Mouse (Mus musculus) retina, postnatal 7 days (tissue): ENCODE data around the gene Kif2c.

Experiments
- DNase-seq: peaks from one replicate; pipeline ENCODE4 v3.0.0-alpha.2; 2012; ENCODE audit warnings: low read depth, low spot score

The Kif2c gene

DNA sequence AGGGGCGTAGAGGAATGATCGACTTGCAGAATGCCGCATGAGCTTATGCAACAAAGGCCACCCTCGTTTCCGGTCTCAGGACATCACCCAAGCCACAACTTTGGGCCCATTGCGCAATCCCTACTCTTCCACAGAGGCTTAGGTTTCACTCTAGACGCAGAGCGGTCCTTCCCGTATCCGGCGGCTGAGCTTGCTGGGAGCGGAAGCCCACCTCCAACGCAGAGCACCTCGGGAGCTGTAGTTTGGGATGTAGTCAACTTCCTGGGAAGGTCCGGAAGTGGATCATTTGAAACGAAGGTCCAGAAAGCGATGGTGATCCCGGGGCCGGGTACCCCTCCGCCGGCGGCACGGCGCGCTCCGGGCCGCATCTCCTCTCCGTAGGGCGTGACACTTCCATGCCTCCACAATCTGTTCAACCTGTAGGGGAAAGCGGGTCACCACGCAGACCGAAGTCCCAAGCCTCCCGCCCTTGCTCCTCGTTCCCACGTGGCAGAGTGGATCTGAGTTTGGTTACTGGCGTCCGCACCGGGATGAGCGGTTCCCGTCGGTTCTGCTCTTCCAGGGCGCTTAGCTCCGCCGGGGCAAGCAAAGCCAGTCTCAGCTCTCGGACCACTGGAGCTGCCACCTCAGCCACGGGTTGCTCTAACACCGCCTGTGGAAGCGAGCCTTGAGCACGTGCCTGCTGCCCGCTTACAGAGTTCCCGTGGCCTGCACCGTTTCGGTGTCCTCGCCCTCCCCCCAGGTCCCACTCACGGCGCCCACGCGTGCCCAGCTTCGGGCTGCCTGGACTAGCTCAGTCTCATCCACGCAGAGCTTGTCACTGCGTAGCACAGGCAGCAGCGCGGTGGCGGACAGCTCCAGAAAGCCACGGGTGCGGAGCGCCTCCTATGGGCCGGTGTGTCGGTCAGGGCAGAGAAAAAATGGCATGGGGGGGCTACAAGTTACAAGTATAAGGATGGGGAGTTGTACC lies 61.7 kb downstream of the Kif2c start:
- peak; percentile 86 for DNase-seq

DNA sequence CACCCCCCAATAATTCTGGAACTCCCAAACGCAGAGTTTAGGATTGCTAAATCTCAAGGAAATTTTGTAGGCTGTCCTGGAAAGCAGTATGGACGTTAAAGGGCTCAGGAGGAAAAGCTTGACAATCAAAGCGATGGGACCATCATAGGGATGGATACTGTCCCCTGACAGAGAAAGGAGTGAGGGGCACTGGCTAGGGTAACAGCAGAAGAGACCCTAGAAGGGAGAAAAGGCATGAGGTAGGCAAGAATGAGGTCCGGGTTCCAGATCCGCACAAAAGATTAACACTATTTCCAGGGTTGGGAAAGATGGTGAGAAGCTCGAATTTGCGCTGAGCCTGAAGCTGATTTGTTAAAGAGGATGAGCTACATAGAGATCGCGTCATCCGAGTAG lies 62.4 kb downstream of the Kif2c start:
- DNase-seq, result no peak

DNA sequence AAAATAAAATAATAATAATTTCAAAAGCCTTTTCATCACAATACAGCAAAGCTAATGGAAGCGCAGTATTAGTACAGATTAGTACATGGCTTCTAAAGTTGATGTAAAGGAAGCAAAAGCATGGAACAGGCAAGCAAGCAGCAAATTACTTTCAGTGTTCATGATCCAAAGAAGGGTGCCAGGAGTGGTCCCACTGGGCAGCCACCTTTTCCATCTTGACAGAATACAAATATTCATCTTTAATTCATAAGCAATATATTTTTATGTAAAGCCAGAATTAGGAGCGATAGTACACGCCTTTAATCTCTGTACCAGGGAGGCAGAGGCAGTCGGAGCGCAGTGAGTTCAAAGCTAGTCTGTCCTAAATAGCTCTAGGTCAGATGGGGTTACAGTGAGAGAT lies 62.8 kb downstream of the Kif2c start:
- no peak for DNase-seq

DNA sequence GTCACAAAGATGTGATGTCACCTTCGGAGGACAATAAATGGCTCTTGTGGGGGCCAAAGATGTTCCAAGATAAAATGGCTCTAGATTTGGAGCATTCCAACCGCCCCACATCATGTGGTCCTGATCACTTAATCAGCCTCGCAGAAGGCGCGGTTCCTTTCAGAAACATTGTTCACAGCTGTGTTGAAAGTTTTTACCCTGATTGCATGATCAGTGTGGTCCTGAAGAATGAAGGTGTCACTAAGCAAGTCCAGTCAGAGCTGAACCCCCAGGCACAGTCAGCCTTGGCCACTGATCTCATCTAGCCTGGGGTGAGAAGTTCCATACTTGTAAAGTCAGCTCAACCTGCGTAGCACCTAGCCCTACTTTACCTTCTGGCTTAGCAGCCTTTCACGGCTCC lies 64.5 kb downstream of the Kif2c start:
- DNase-seq, result no peak

DNA sequence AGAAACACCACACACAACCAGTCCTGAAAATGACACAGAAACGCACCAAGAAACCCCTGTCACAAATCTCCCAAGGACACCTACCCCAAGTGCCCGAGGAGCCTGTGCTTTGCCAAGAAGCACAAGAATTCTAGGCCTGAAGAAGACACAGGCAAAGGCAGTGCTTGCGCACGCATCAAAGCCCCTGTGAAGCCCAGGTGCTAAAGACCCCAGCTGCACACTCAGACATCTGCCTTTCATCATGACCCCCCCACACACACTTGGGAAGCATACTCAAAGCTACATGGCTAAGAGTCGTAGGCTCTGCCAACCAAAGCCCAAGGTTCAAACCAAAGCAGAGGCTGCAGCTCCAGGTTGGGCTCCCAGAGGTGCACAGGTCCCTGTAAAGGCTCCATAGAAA lies 66.8 kb downstream of the Kif2c start:
- DNase-seq, result no peak

DNA sequence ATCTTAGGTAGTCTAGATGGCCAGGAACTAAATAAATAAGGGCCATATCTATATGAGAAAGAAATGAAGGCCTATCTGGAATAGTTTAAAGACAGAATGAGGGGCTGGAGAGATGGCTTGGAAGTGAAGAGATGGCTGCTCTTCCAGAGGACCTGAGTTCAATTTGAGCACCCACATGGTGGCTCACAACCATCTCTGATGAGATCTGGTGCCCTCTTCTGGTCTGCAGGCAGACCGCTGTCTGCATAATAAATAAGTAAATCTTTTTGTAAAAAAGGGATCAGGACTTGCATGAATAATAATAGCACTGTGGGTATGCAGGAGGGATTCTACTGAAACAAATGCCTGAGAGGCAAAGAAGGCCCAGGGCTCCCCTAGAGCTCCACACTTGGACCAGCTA lies 69.2 kb downstream of the Kif2c start:
- no peak for DNase-seq

DNA sequence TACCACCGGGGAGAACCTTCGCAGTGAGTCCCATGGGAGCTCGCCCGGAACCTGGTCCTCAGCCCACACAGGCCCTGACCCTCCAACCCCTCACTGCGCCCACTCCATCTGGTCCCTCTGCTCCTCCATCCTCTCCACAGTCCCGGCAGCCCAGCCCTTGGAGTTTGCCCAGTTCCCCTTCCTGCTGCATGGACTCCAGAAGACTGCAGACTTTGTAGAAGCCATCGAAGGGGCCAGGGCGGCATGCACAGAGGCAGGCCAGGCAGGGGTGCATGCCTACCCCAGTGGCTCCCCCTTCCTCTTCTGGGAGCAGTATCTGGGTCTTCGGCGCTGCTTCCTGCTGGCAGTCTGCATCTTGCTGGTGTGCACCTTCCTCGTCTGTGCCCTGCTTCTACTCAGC lies 71.5 kb downstream of the Kif2c start:
- DNase-seq, result no peak

DNA sequence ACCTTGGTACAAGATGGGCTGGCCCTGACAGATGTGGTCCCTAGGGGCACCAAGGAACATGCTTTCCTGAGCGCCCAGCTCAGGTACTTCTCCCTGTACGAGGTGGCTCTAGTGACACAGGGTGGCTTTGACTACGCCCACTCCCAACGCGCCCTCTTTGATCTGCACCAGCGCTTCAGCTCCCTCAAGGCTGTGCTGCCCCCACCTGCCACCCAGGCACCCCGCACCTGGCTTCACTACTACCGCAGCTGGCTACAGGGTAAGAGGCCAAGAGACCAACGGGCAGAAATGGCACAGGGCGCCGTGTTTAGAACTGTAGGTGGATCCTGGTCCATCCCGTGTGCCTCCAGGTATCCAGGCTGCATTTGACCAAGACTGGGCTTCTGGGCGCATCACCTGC lies 72.2 kb downstream of the Kif2c start:
- DNase-seq, result no peak
